Mouse (Mus musculus) spleen, adult 2 months (tissue): ENCODE measurements around the gene Ptpn5.

Experiments used
- CTCF ChIP-seq: fragments of 200-500 bp; IDR thresholded peaks from 2 replicates; pipeline ENCODE4 v1.5.1; 2011; ENCODE audit warnings: mild to moderate bottlenecking, inconsistent platforms; ENCODE audit not compliant: insufficient read depth, insufficient read length, insufficient replicate concordance; ENCODE audit errors: extremely low read depth
- POLR2A ChIP-seq: fragments of 200-500 bp; IDR thresholded peaks from 2 replicates; pipeline ENCODE4 v1.6.1; 2011; ENCODE audit warnings: low read depth, low read length, inconsistent platforms

DNA sequence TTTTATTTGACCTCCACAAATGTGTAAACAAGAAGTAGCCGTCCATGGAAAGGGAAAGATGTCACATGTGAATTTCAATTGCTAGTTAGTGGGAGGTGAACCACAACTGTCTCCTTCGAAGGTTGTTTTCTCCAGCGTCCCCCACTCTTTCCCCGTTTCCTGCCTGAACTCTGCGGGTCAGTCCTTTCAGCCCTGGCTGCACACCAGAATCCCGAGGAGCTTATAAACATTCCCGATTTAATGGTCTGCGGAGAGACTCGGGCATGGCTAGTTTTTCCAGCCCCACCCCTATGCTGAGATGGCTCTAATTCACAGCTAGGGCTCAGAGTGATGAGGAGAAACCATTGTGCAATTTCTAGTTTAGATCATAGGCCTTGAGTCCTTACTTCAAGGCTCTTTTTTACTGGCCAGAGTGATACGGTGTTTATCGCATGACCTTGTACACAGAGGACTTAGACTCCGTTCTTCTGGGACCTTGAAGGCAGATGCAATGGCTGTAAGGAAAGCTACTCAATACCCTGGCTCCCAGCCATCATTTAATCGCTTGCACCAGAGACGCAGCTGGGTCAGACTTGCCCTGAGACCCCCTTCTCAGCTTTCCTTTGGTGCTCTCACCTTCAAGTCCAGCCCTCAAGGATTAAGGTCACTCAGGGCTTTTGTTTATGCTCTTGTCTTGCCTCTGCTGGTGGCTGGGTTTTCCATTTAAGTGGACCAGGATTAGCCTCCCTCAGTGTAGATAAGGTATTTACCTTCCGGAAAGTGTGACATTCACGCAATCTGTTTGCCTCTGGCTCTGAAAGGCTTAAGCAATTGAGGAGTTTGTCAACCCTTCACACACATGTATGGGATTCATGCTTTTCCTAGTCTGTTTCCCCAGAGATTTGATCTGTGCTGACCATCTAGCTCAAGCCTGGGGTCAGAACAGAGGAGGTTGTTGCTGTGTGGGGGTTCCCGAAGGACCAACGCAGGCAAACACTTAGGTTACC is 59.7 kb downstream of the Ptpn5 start:
- no peak for TF ChIP-seq POLR2A
- no peak for TF ChIP-seq CTCF
